Mouse (Mus musculus) hindbrain, embryonic 14.5 days (tissue): Measurements from ENCODE around the gene Zscan10. TPM values are rescaled to one million over a fixed set of nuclear protein-coding genes. Genes with fewer than 3 reads are reported as not detected.

Source experiments
- ATAC-seq: fragments of 200-750 bp; cut with Nextera tagmentation; 2 replicates; pipeline ENCODE4 v1.8.0; 2017; ENCODE audit warnings: moderate number of reproducible peaks, mild to moderate bottlenecking, moderate TSS enrichment, moderate library complexity; ENCODE audit not compliant: low FRiP score
- DNase-seq: peaks from one replicate; pipeline ENCODE4 v3.0.0-alpha.2; 2015; ENCODE audit warnings: low spot score
- H3K27ac ChIP-seq: fragments of 300-500 bp; sonication (generic); 2 replicates; pipeline ENCODE4 v1.5.1; 2014; ENCODE audit warnings: mild to moderate bottlenecking, moderate library complexity
- H3K27me3 ChIP-seq: fragments of 300-500 bp; sonication (generic); 2 replicates; pipeline ENCODE4 v1.6.1; 2014; ENCODE audit warnings: mild to moderate bottlenecking, low read length, mixed read lengths; ENCODE audit not compliant: control insufficient read depth, insufficient read depth
- H3K36me3 ChIP-seq: fragments of 300-500 bp; sonication (generic); replicated peaks from 2 replicates; pipeline ENCODE4 v1.6.1; 2014; ENCODE audit not compliant: control insufficient read depth, insufficient read depth
- H3K4me1 ChIP-seq: fragments of 300-500 bp; sonication (generic); replicated peaks from 2 replicates; pipeline ENCODE4 v1.6.1; 2014; ENCODE audit warnings: antibody characterized with exemption, low read length, mixed read lengths; ENCODE audit not compliant: control insufficient read depth, insufficient read depth
- H3K4me2 ChIP-seq: fragments of 300-500 bp; sonication (generic); replicated peaks from 2 replicates; pipeline ENCODE4 v1.6.1; 2014; ENCODE audit warnings: mild to moderate bottlenecking, moderate library complexity
- H3K4me3 ChIP-seq: fragments of 300-500 bp; sonication (generic); replicated peaks from 2 replicates; pipeline ENCODE4 v1.5.1; 2014; ENCODE audit warnings: mild to moderate bottlenecking, low read length
- H3K9ac ChIP-seq: fragments of 300-500 bp; sonication (generic); 2 replicates; pipeline ENCODE4 v1.6.1; 2014
- H3K9me3 ChIP-seq: fragments of 300-500 bp; sonication (generic); 2 replicates; pipeline ENCODE4 v1.6.1; 2016; ENCODE audit warnings: low read length; ENCODE audit not compliant: control insufficient read depth
- WGBS: fragments of 180-500 bp; shearing (Covaris S2); extraction: QIAGEN DNeasy Blood & Tissue Kit; methylation state at CpG from one replicate; pipeline ENCODE4 v1.1.7; 2014; 5-methylcytosine and 5-hydroxymethylcytosine counted together
- polyA plus RNA-seq: library from polyadenylated mRNA; unstranded; fragments of >200 nt; fragmentation: Nextera tagmentation; extraction: Ambion mirVana; gene quantifications from 2 replicates; pipeline ENCODE4 v1.2.1, GENCODE M21; 2014

The Zscan10 gene
- polyA plus RNA-seq, result 0.25 and 0.27 TPM in 2 replicates

GRCm38 (mm10) chr17:23600641-23601622, at the start of gene Zscan10:
Zscan10 (plus strand) TSS chr17:23600856.
- Histone ChIP-seq H3K27ac (no peak within 1 kb of the TSS), H3K4me1 (0 out of 2 replicates have a peak, but pooled peaks cover 7% of the 10 kb centered on the region), H3K9ac (no peak within 1 kb of the TSS), H3K27me3 (no peaks in the 10 kb centered on the region), H3K4me2 (peak within 1 kb of the TSS; percentile 67), H3K36me3 (no peaks in the 10 kb centered on the region), H3K9me3 (no peaks in the 10 kb centered on the region), H3K4me3 (peak within 1 kb of the TSS; percentile 36; the same call in 1 of the 2 replicates)
- DNase-seq, result no peak
- WGBS, result 30% methylated on average over 15 of the region's 15 CpGs
- no peak for ATAC-seq

- H3K4me3 ChIP-seq, result peak overlapping the region; percentile 43
- H3K4me1 ChIP-seq, result peaks cover 5% of the 10 kb centered on the region; the same call in 1 of the 2 replicates
- H3K9me3 ChIP-seq, result no peaks in the 10 kb centered on the region
- WGBS, result under 1% methylated on average over 15 of the region's 15 CpGs
- H3K27me3 ChIP-seq, result no peaks in the 10 kb centered on the region
- peak overlapping the region; percentile 77 for H3K27ac ChIP-seq
- peak; percentile 12; the same call in 1 of the 2 replicates for ATAC-seq
- H3K4me2 ChIP-seq, result peak overlapping the region; percentile 78
- H3K36me3 ChIP-seq, result peaks cover 11% of the 10 kb centered on the region; the same call in 1 of the 2 replicates
- H3K9ac ChIP-seq, result peak overlapping the region; percentile 62
- DNase-seq, result no peak
Observed at GRCm38 (mm10) chr17:23550856-23551255, 49.8 kb upstream of the Zscan10 start.

- Histone ChIP-seq H3K9ac (peak overlapping the region; percentile 62), H3K9me3 (no peaks in the 10 kb centered on the region), H3K4me1 (peaks cover 5% of the 10 kb centered on the region; the same call in 1 of the 2 replicates), H3K27me3 (no peaks in the 10 kb centered on the region), H3K4me3 (peak overlapping the region; percentile 43), H3K36me3 (peaks cover 16% of the 10 kb centered on the region), H3K27ac (peak overlapping the region; percentile 77), H3K4me2 (peak overlapping the region; percentile 78)
- ATAC-seq, result no peak
- DNase-seq, result no peak
Observed at GRCm38 (mm10) chr17:23551416-23551815, 49.2 kb upstream of the Zscan10 start.

- 62% methylated on average over 5 of the region's 5 CpGs for WGBS
- ATAC-seq, result no peak
- Histone ChIP-seq H3K36me3 (peaks cover 22% of the 10 kb centered on the region), H3K9ac (no peak overlapping the region), H3K4me2 (no peak overlapping the region), H3K4me3 (no peak overlapping the region), H3K27me3 (no peaks in the 10 kb centered on the region), H3K4me1 (peaks cover 5% of the 10 kb centered on the region; the same call in 1 of the 2 replicates), H3K9me3 (no peaks in the 10 kb centered on the region), H3K27ac (no peak overlapping the region)
- no peak for DNase-seq
Observed at GRCm38 (mm10) chr17:23551963-23552362, 48.7 kb upstream of the Zscan10 start.

- Histone ChIP-seq H3K27me3 (no peaks in the 10 kb centered on the region), H3K9ac (no peak overlapping the region), H3K9me3 (no peaks in the 10 kb centered on the region), H3K4me2 (no peak overlapping the region), H3K4me1 (peaks cover 5% of the 10 kb centered on the region; the same call in 1 of the 2 replicates), H3K27ac (no peak overlapping the region), H3K36me3 (peaks cover 33% of the 10 kb centered on the region), H3K4me3 (no peak overlapping the region)
- no peak for ATAC-seq
- no peak for DNase-seq
- 84% methylated on average over 8 of the region's 8 CpGs for WGBS
Observed at GRCm38 (mm10) chr17:23552896-23553633, 47.6 kb upstream of the Zscan10 start.

GRCm38 (mm10) chr17:23553634-23554120, 47.0 kb upstream of the Zscan10 start:
- H3K9ac ChIP-seq, result no peak overlapping the region
- no peak overlapping the region for H3K4me2 ChIP-seq
- H3K9me3 ChIP-seq, result no peaks in the 10 kb centered on the region
- 44% methylated on average over 1 of the region's 1 CpGs for WGBS
- ATAC-seq (no peak), DNase-seq (no peak)
- H3K4me1 ChIP-seq, result peaks cover 5% of the 10 kb centered on the region; the same call in 1 of the 2 replicates
- H3K36me3 ChIP-seq, result peaks cover 39% of the 10 kb centered on the region
- H3K27ac ChIP-seq, result no peak overlapping the region
- no peak overlapping the region for H3K4me3 ChIP-seq
- no peaks in the 10 kb centered on the region for H3K27me3 ChIP-seq

GRCm38 (mm10) chr17:23554321-23554720, 46.3 kb upstream of the Zscan10 start:
- H3K4me2 ChIP-seq, result no peak overlapping the region
- ATAC-seq (no peak), DNase-seq (no peak)
- peaks cover 45% of the 10 kb centered on the region for H3K36me3 ChIP-seq
- no peaks in the 10 kb centered on the region for H3K27me3 ChIP-seq
- H3K4me1 ChIP-seq, result peaks cover 5% of the 10 kb centered on the region; the same call in 1 of the 2 replicates
- H3K27ac ChIP-seq, result no peak overlapping the region
- H3K9ac ChIP-seq, result no peak overlapping the region
- H3K4me3 ChIP-seq, result no peak overlapping the region
- H3K9me3 ChIP-seq, result no peaks in the 10 kb centered on the region

GRCm38 (mm10) chr17:23555243-23555916, 45.3 kb upstream of the Zscan10 start:
- H3K27me3 ChIP-seq, result no peaks in the 10 kb centered on the region
- no peak for ATAC-seq
- H3K9me3 ChIP-seq, result no peaks in the 10 kb centered on the region
- H3K36me3 ChIP-seq, result peaks cover 55% of the 10 kb centered on the region
- H3K4me3 ChIP-seq, result no peak overlapping the region
- no peak overlapping the region for H3K4me2 ChIP-seq
- no peak overlapping the region for H3K9ac ChIP-seq
- no peak overlapping the region for H3K27ac ChIP-seq
- no peak for DNase-seq
- WGBS, result 86% methylated on average over 7 of the region's 7 CpGs
- peaks cover 5% of the 10 kb centered on the region; the same call in 1 of the 2 replicates for H3K4me1 ChIP-seq
